Mouse (Mus musculus) heart, postnatal 0 days (tissue): ENCODE data around the gene Tmem35b. TPM values are rescaled to one million over a fixed set of nuclear protein-coding genes. Genes with fewer than 3 reads are reported as not detected.

ENCODE experiments used
- ATAC-seq: fragments of 200-750 bp; cut with Nextera tagmentation; 2 replicates; pipeline ENCODE4 v1.8.0; 2017; ENCODE audit warnings: low read depth, moderate number of reproducible peaks, moderate library complexity; ENCODE audit not compliant: insufficient read depth
- DNase-seq: peaks from one replicate; pipeline ENCODE4 v3.0.0-alpha.2; 2016; ENCODE audit warnings: low spot score
- H3K27ac ChIP-seq: fragments of 300-500 bp; sonication (generic); 2 replicates; pipeline ENCODE4 v1.5.1; 2014; ENCODE audit warnings: low read depth, mild to moderate bottlenecking
- H3K27me3 ChIP-seq: fragments of 300-500 bp; sonication (generic); 2 replicates; pipeline ENCODE4 v1.6.1; 2014; ENCODE audit warnings: low read length, mixed read lengths; ENCODE audit not compliant: control insufficient read depth, insufficient read depth
- H3K36me3 ChIP-seq: fragments of 300-500 bp; sonication (generic); replicated peaks from 2 replicates; pipeline ENCODE4 v1.6.1; 2014; ENCODE audit warnings: low read length, mixed read lengths; ENCODE audit not compliant: control insufficient read depth, insufficient read depth
- H3K4me1 ChIP-seq: fragments of 300-500 bp; sonication (generic); 2 replicates; pipeline ENCODE4 v1.6.1; 2014; ENCODE audit warnings: antibody characterized with exemption; ENCODE audit not compliant: control insufficient read depth, insufficient read depth
- H3K4me2 ChIP-seq: fragments of 300-500 bp; sonication (generic); 2 replicates; pipeline ENCODE4 v1.6.1; 2014; ENCODE audit warnings: low read depth, mild to moderate bottlenecking, low read length, moderate library complexity
- H3K4me3 ChIP-seq: fragments of 300-500 bp; sonication (generic); 2 replicates; pipeline ENCODE4 v1.5.1; 2014; ENCODE audit warnings: low read depth, low read length
- H3K9ac ChIP-seq: fragments of 300-500 bp; sonication (generic); replicated peaks from 2 replicates; pipeline ENCODE4 v1.6.1; 2014; ENCODE audit warnings: low read depth, low read length, mixed read lengths
- H3K9me3 ChIP-seq: fragments of 300-500 bp; sonication (generic); replicated peaks from 2 replicates; pipeline ENCODE4 v1.6.1; 2016; ENCODE audit warnings: low read length; ENCODE audit not compliant: control insufficient read depth
- CTCF ChIP-seq: IDR thresholded peaks from 2 replicates; pipeline ENCODE4 v1.5.1; 2016; ENCODE audit warnings: antibody characterized with exemption, control low read depth, low read depth
- EP300 ChIP-seq: IDR thresholded peaks from 2 replicates; pipeline ENCODE4 v1.6.1; 2016; ENCODE audit warnings: antibody characterized with exemption, low read depth
- WGBS: fragments of 180-500 bp; shearing (Covaris S2); extraction: QIAGEN DNeasy Blood & Tissue Kit; methylation state at CpG from one replicate; pipeline ENCODE4 v1.1.7; 2014; 5-methylcytosine and 5-hydroxymethylcytosine counted together
- polyA plus RNA-seq: library from polyadenylated mRNA; unstranded; fragments of >200 nt; fragmentation: Nextera tagmentation; extraction: Ambion mirVana; gene quantifications from 2 replicates; pipeline ENCODE4 v1.2.1, GENCODE M21; 2015
- total RNA-seq: library from RNA; depleted of rRNA; stranded (reverse); fragments of >200 nt; gene quantifications from 2 replicates; pipeline ENCODE4 v1.2.3, GENCODE M21; 2014; ENCODE audit warnings: low replicate concordance; rRNA removed

Gene Tmem35b
- total RNA-seq: 1.8 and 8.2 TPM in 2 replicates
- 9.1 and 10.2 TPM in 2 replicates for polyA plus RNA-seq

DNA sequence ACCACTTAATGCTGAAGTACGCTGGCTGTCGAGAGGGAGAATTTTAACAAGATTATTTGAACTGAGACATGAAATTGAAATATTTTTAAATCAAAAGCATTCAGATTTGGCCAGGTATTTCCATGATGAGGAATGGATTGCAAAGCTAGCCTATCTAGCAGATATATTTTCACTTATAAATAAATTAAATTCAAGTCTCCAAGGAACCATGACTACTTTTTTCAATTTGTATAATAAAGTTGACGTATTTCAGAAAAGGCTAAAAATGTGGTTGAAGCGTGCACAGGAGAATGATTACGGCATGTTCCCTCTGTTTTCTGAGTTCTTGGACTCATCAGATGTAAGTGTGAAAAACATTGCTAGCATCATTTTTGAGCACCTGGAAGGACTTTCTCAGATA lies at the start of gene Tmem35b:
Gene Tmem35b (plus strand): TSS at position 301 of the 400 bp plus-strand sequence.
- no peak within 1 kb of the TSS for H3K27ac ChIP-seq
- no peak within 1 kb of the TSS for H3K9ac ChIP-seq
- DNase-seq (no peak), ATAC-seq (no peak)
- no peaks in the 10 kb centered on the region for H3K9me3 ChIP-seq
- no peak for TF ChIP-seq EP300
- TF ChIP-seq CTCF: no peak
- H3K4me3 ChIP-seq: no peak within 1 kb of the TSS
- 0 out of 2 replicates have a peak, but pooled peaks cover 7% of the 10 kb centered on the region for H3K4me1 ChIP-seq
- H3K36me3 ChIP-seq: no peaks in the 10 kb centered on the region
- WGBS: 94% methylated on average over 5 of the region's 5 CpGs
- H3K27me3 ChIP-seq: no peaks in the 10 kb centered on the region
- no peak within 1 kb of the TSS for H3K4me2 ChIP-seq

DNA sequence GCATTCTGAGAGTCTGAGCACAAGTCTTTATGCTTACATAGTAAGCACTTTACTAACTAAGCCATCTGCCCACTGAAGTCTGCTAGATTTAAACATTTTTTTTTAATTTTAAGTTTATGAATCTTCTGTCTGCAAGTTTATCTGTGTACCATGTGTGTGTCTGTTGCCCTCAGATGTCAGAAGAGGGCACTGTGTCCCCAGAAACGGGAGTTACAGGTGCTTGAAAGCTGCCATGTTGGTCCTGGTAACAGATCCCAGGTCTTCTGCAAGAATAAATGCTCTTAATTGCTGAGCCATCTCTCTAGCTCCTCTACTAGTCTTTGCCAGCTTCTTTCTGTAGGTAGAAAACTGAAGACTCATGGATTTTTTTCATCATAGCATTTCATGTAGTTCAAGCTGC lies 48.6 kb upstream of the Tmem35b start:
- Histone ChIP-seq H3K27me3 (no peaks in the 10 kb centered on the region), H3K27ac (no peak overlapping the region), H3K9ac (no peak overlapping the region), H3K4me1 (peaks cover 6% of the 10 kb centered on the region; the same call in 1 of the 2 replicates), H3K4me2 (no peak overlapping the region), H3K36me3 (no peaks in the 10 kb centered on the region), H3K9me3 (no peaks in the 10 kb centered on the region), H3K4me3 (no peak overlapping the region)
- DNase-seq: no peak
- no peak for ATAC-seq
- no peak for TF ChIP-seq EP300
- TF ChIP-seq CTCF: no peak
- WGBS: 50% methylated on average over 1 of the region's 1 CpGs

DNA sequence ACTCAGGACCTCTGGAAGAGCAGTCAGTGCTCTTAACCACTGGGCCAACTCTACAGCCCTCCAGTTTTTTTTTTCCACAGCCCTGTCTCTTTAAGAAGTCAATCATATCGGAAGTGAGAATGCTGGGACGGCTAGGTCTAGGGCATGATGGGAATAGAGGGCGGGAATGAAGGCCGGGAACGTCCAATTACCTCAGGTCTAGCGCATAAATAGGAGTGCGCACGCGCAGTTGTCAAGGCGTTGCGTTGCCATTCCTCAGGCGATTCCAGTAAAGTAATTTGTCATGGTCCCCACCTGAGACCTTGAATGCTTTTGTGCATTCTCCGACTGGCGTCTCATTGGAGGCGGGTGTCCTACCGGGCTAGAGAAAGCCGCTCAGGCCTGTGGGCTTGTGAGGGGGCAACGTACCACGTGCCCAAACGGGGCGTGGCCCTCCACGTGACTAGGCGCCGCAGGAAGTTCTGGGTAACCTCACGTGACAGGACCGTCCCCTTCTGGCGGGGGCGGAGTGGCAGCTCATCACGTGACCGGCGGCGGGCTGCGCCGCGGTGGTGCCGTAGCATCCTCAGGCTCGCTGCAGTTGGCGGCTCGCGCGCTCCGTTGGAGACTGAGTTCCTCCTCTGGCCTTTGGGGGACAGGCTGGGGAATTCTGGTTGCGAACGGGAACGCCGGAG lies 46.5 kb upstream of the Tmem35b start, which contains the start of gene Zmym6:
Gene Zmym6 (plus strand): TSS at position 509 of the 674 bp plus-strand sequence.
- under 1% methylated on average over 46 of the region's 46 CpGs for WGBS
- no peaks in the 10 kb centered on the region for H3K36me3 ChIP-seq
- peak within 1 kb of the TSS; percentile 45 for H3K9ac ChIP-seq
- H3K4me1 ChIP-seq: peaks cover 6% of the 10 kb centered on the region; the same call in 1 of the 2 replicates
- ATAC-seq (peak; percentile 98), DNase-seq (peak; percentile 97)
- H3K27me3 ChIP-seq: no peaks in the 10 kb centered on the region
- H3K4me3 ChIP-seq: peak within 1 kb of the TSS; percentile 60
- no peaks in the 10 kb centered on the region for H3K9me3 ChIP-seq
- peak; percentile 80 for TF ChIP-seq EP300
- no peak for TF ChIP-seq CTCF
- peak within 1 kb of the TSS; percentile 88 for H3K27ac ChIP-seq
- peak within 1 kb of the TSS; percentile 73 for H3K4me2 ChIP-seq

DNA sequence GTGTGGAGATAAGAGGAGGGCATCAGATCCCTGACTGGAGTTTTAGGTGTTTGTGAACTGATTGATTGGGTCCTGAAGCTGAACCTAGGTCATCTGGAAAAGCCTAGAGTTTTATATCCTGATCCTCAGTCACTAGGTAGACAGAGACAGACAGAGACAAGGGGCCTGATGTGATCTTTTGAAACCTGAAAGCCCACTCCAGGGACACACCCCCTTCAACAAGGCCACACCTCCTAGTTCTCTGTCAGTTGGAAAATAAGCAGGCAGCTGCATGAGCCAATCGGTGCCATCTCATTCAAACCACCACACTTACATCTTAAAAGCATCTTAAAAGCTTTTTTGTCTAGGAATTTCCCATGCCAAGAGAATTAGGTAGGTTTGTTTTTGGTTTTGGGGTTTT lies 42.7 kb upstream of the Tmem35b start:
- H3K27ac ChIP-seq: no peak overlapping the region
- TF ChIP-seq EP300 (no peak), CTCF (no peak)
- no peak overlapping the region for H3K9ac ChIP-seq
- ATAC-seq (no peak), DNase-seq (no peak)
- no peak overlapping the region for H3K4me3 ChIP-seq
- H3K9me3 ChIP-seq: no peaks in the 10 kb centered on the region
- H3K4me1 ChIP-seq: peaks cover 6% of the 10 kb centered on the region; the same call in 1 of the 2 replicates
- H3K27me3 ChIP-seq: no peaks in the 10 kb centered on the region
- 25% methylated on average over 1 of the region's 1 CpGs for WGBS
- no peaks in the 10 kb centered on the region for H3K36me3 ChIP-seq
- H3K4me2 ChIP-seq: no peak overlapping the region

DNA sequence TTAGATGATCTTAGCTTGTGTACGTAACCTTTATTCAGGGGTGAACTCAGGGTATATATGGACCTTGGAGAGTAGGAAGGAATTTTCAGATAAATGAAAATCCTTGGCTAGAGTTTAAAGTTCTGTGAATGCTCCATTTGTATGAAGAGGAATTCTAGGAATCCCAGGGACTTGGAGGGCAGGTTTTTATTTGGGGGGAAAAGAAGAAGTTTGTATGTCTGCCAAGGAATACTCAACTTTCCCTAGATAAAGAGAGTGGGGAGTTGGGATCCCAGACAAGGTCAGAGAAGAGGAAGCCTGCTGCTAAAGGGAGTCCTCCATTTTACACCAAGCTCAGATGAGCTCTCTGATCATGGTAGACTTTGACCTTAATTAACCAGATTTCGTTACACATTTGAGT lies 40.4 kb upstream of the Tmem35b start:
- 77% methylated on average over 2 of the region's 2 CpGs for WGBS
- H3K4me2 ChIP-seq: no peak overlapping the region
- no peaks in the 10 kb centered on the region for H3K9me3 ChIP-seq
- ATAC-seq (no peak), DNase-seq (no peak)
- 0 out of 2 replicates have a peak, but pooled peaks cover 3% of the 10 kb centered on the region for H3K36me3 ChIP-seq
- no peak overlapping the region for H3K27ac ChIP-seq
- H3K27me3 ChIP-seq: no peaks in the 10 kb centered on the region
- H3K4me1 ChIP-seq: peaks cover 1% of the 10 kb centered on the region; the same call in 1 of the 2 replicates
- H3K4me3 ChIP-seq: no peak overlapping the region
- no peak overlapping the region for H3K9ac ChIP-seq
- no peak for TF ChIP-seq EP300
- TF ChIP-seq CTCF: no peak
